Mouse (Mus musculus): ENCODE data around the gene Jtb. TPM values are rescaled to one million over a fixed set of nuclear protein-coding genes. Genes with fewer than 3 reads are reported as not detected.
A peak's percentile ranks its signal among the peaks of the same experiment; 100 is the strongest.

The Jtb gene
- total RNA-seq, 2 experiments from 2014 or later, result 44.3 to 45.3 TPM

DNA sequence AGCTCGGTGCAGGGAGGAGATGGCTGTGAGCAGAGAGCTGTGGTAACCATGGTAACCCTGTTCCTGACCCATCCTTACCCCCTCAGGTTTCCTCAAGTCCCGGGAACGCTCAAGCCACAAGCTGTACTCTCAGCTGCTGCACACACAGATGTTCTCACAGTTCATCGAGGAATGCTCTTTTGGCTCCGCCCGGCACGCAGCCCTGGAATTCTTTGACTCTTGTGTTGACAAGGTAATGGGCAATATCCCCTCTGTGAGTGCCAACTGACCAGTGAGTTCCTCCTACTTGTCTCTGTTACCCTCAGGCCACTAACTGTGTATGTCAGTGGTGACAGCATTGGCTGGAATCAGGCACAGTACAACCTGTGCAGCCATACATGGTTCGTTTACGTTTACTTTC is 40.8 kb downstream of the Jtb start:
- no peak overlapping the region for H3K4me3 ChIP-seq
- no peak overlapping the region for H3K27ac ChIP-seq
- TF ChIP-seq CTCF (conservative IDR thresholded peaks at IDR 0.05), result no peak
- no peak for DNase-seq (ENCODE audit: low spot score in 2 of 2)

- TF ChIP-seq CTCF (conservative IDR thresholded peaks at IDR 0.05), result no peak
- no peak overlapping the region for H3K4me3 ChIP-seq
- H3K27ac ChIP-seq, result no peak overlapping the region
- DNase-seq (ENCODE audit: low spot score in 2 of 2), result no peak
Measured at GRCm38 (mm10) chr3:90273855-90274254, 42.5 kb downstream of the Jtb start.

DNA sequence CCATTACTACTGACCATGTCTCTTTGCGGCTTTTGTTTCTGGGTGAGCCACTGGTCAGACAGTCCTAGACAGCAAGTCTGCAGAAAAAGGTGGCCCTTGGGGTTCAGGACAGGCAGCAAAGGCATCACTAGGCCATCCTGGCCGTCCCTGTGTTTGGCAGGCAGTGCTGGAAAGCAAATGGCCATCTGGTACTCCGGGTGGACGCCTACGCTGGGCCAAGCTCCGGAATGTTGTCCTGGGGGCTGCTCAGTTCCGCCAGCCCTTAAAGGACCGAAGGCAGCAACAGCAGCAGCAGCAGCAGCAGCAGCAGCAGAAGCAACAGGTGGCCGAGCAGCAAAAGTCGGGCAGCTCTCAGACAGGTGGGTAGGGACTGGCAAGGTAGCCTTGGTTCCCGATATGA is 43.9 kb downstream of the Jtb start:
- no peak for DNase-seq (ENCODE audit: low spot score in 2 of 2)
- no peak overlapping the region for H3K27ac ChIP-seq
- H3K4me3 ChIP-seq, result no peak overlapping the region
- TF ChIP-seq CTCF (conservative IDR thresholded peaks at IDR 0.05), result no peak

- no peak for TF ChIP-seq CTCF (conservative IDR thresholded peaks at IDR 0.05)
- Histone ChIP-seq H3K27ac (no peak overlapping the region), H3K4me3 (no peak overlapping the region)
- no peak for DNase-seq (ENCODE audit: low spot score in 2 of 2)
Measured at GRCm38 (mm10) chr3:90276858-90277257, 45.5 kb downstream of the Jtb start.

- no peak for TF ChIP-seq CTCF (conservative IDR thresholded peaks at IDR 0.05)
- no peak overlapping the region for H3K27ac ChIP-seq
- no peak overlapping the region for H3K4me3 ChIP-seq
- DNase-seq (ENCODE audit: low spot score in 2 of 2), result no peak
Measured at GRCm38 (mm10) chr3:90277793-90278192, 46.4 kb downstream of the Jtb start.

GRCm38 (mm10) chr3:90278211-90278610 is 46.8 kb downstream of the Jtb start:
- H3K4me3 ChIP-seq, result no peak overlapping the region
- TF ChIP-seq CTCF (conservative IDR thresholded peaks at IDR 0.05), result no peak
- DNase-seq (ENCODE audit: low spot score in 2 of 2), result no peak
- H3K27ac ChIP-seq, result no peak overlapping the region

GRCm38 (mm10) chr3:90279216-90279615 is 47.8 kb downstream of the Jtb start:
- no peak for DNase-seq (ENCODE audit: low spot score in 2 of 2)
- Histone ChIP-seq H3K4me3 (no peak overlapping the region), H3K27ac (peak overlapping the region; percentile 83; the same call in 1 of the 2 replicates)
- TF ChIP-seq CTCF (conservative IDR thresholded peaks at IDR 0.05), result no peak

- TF ChIP-seq CTCF (conservative IDR thresholded peaks at IDR 0.05), result no peak
- Histone ChIP-seq H3K27ac (peak overlapping the region; percentile 83), H3K4me3 (no peak overlapping the region)
- DNase-seq (ENCODE audit: low spot score in 2 of 2), result no peak
Measured at GRCm38 (mm10) chr3:90279743-90280142, 48.3 kb downstream of the Jtb start.

DNA sequence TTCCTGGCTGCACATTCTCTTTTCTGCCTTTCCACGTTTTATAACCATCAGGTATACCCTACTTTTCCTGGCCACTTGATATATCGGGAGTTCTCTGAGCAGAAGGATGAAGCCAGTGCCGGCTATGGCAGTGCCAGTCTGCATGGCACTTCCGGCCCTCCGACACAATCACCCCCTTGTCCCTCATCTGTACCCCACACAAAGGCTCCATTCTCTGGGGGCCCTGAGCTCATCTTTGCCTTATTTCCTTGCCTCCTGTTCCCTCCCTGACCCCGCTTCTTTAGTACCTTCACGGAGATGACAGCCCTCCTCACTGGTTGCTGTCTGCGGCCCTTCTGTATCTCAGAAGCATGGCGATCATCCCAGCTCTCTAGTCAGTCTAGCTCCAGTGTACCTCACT is 49.3 kb downstream of the Jtb start:
- Histone ChIP-seq H3K4me3 (no peak overlapping the region), H3K27ac (peak overlapping the region; percentile 83)
- peak in 1 of 2 experiments; percentile 25 for DNase-seq (ENCODE audit: low spot score in 2 of 2)
- no peak for TF ChIP-seq CTCF (conservative IDR thresholded peaks at IDR 0.05)

GRCm38 (mm10) chr3:90284150-90284549 is 52.8 kb downstream of the Jtb start:
- H3K4me3 ChIP-seq, result no peak overlapping the region
- TF ChIP-seq CTCF (conservative IDR thresholded peaks at IDR 0.05), result peak; percentile 40
- no peak overlapping the region for H3K27ac ChIP-seq
- no peak for DNase-seq (ENCODE audit: low spot score in 2 of 2)

Small RNA genes within 50 kb of the gene (microRNA-seq; reads per million reads assigned to microRNA genes)
- gene Mir7012, result 0.32 to 0.55 reads per million in 2 experiments

Other genes with a start within 250 kb of the Jtb start
- 10 to 100 TPM; 89.8 to 91.8 TPM for gene Hax1, start 232.8 kb upstream of the Jtb start, total RNA-seq (2021)
- 100 to 1,000 TPM in 1 of 2 experiments, 10 to 100 TPM in 1; 89.6 to 101 TPM for gene 4933434E20Rik, start 180.0 kb upstream of the Jtb start, total RNA-seq (2021)
- 100 to 1,000 TPM; 173 to 179 TPM for gene Ubap2l, start 179.0 kb upstream of the Jtb start, total RNA-seq (2021)
- gene Tpm3, start 158.9 kb upstream of the Jtb start, total RNA-seq (2021), result 100 to 1,000 TPM; 177 to 183 TPM
- under 1 TPM; 0.25 to 0.33 TPM for gene Nup210l, start 127.5 kb upstream of the Jtb start, total RNA-seq (2021)
- gene Rps27, start 17.9 kb upstream of the Jtb start, total RNA-seq (2021), result 100 to 1,000 TPM; 995 to 997 TPM
- 1 to 10 TPM; 6.2 to 8.8 TPM for gene Rab13, start 17.9 kb upstream of the Jtb start, total RNA-seq (2021)
- gene Creb3l4, start 11.9 kb downstream of the Jtb start, total RNA-seq (2021), result not detected
- gene Slc39a1, start 16.6 kb downstream of the Jtb start, total RNA-seq (2021), result 10 to 100 TPM; 42.5 to 45.5 TPM
- gene Crtc2, start 22.6 kb downstream of the Jtb start, total RNA-seq (2021), result 10 to 100 TPM; 38.3 to 49.5 TPM
- 10 to 100 TPM; 33.7 to 35.6 TPM for gene Dennd4b, start 33.6 kb downstream of the Jtb start, total RNA-seq (2021)
- 100 to 1,000 TPM; 107 to 108 TPM for gene Gatad2b, start 61.6 kb downstream of the Jtb start, total RNA-seq (2021)
- gene Slc27a3, start 158.3 kb downstream of the Jtb start, total RNA-seq (2021), result 10 to 100 TPM; 15.0 to 17.2 TPM
- gene Ints3, start 202.0 kb downstream of the Jtb start, total RNA-seq (2021), result 10 to 100 TPM; 74.1 to 75.4 TPM
- 1 to 10 TPM; 6.5 to 7.4 TPM for gene Npr1, start 234.3 kb downstream of the Jtb start, total RNA-seq (2021)
- gene Ilf2, start 244.5 kb downstream of the Jtb start, total RNA-seq (2021), result 10 to 100 TPM; 85.4 to 88.0 TPM